Mouse (Mus musculus): Measurements from ENCODE around the gene Uhrf2.
"Not testable (repeated sequence)": the region's sequence is repeated elsewhere in the genome, so short reads cannot be mapped to it uniquely, and the experiment has no call there.

Uhrf2 gene

GRCm38 (mm10) chr19:30029894-30030635 lies at the start of gene Uhrf2:
TSS of gene Uhrf2 (plus strand) at chr19:30030513.
- peak; percentile 83 to 93 for DNase-seq (ENCODE audit: low read depth in 1 of 2, low spot score in 2 of 2)

DNA sequence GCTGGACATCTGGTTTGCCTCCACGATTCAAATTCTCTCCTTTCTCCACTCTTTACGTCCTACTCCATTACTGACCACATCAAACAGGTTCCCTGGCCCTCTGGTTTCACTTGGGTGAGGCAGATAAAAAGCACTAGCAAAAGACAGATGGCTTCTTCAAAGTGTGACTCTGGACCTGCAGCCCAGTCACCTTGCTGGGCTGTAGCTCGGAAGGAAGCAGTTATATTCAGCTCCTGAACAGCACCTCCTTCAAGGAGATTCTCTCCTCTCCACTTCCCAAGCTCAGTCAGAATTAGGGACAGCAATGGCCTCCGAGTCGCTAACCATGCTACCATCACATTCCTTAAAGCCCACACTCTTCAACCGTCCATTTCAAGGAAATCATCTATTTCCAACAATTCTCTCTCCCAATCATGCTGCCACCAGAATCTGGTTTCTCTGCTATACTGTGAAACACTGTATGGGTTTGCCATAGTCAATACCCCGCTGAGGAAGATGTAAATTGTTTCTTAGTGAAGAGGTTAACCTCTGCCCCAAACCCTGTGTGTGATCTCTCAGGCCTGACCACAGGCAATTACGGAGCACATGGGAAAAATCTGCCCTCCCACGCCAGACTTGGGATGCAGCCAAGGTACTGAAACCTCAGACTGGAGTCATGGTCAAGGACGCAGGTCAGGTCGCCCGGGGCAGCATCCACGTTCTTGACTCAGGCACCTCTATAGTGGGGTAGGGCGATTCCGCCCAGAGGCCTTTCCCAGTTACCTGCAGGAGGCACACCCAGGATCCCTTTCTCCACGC lies 45.9 kb upstream of the Uhrf2 start:
- no peak for DNase-seq (ENCODE audit: low read depth in 1 of 2, low spot score in 2 of 2)

- DNase-seq (ENCODE audit: low read depth in 1 of 2, low spot score in 2 of 2) = no peak
These were observed 43.7 kb upstream of the Uhrf2 start for GRCm38 (mm10) chr19:29986464-29987091.

DNA sequence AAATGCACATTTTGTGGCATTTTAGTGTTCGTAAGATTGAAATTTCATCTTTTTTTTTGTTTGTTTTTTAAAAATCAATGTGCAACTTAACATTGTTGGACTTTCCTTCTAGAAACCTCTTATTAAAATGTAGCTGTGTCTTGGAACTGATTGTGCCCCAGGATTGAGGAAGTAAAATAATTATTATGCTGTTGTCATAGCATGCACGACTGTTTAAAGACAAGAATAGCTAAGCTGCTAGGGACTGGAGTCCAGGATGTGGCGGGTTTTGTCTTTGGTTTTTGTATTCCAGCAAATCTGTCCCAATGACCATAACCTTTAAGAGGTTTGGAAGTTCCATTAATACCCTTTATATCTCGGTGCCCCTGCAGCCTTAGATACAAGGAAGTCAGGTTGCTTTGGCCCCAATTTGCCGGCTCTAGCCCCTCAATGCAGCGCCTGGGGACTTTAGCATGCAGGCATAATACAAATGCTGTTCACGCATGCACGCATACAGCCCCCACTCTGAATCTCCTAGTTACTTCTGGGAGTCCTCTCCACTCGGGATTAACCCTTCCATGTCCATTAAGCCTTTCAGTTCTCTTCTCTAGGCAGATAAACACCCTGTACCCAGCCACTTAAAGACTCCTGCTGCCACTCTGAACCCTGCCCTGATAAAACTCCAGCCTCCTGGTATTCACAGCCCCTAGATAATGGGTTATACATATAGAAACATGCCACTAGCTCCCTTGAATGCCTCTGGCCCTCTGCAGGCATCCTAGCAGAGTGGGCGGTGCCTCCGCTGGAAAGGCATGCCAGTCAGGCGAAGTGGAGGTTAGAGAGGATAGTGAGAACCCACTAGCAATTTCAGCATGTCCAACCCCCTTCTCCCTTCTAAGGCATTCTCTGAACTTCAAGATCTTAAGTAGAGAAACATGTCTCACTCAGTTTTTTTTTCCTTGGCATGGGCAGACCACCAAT lies 29.6 kb upstream of the Uhrf2 start:
- DNase-seq (ENCODE audit: low read depth in 1 of 2, low spot score in 2 of 2) = no peak

GRCm38 (mm10) chr19:30001550-30001949 lies 28.8 kb upstream of the Uhrf2 start:
- DNase-seq (ENCODE audit: low read depth in 1 of 2, low spot score in 2 of 2) = no peak

DNA sequence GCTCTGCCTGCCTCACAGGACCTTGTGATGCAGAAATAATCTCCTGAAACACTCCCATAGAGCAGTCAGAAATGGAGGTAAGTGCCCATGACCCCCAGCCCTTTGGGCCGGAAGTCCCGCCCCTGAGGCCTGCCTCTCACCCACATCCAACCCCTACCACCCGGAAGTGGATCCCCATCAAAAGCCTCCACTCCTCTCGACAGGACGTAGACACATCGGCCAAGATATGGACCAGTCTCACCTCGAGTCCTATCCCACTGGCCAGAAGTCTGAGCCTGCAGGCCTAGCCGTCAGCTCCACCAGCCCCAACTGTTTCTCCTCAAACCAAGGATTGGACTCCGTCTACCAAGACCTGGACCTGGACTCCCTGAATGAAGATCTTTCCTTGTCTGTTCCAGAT lies 26.7 kb upstream of the Uhrf2 start, which contains the start of gene Trpd52l3:
Trpd52l3 (plus strand) TSS at position 170 of the 400 bp plus-strand sequence.
- no peak for DNase-seq (ENCODE audit: low read depth in 1 of 2, low spot score in 2 of 2)

DNA sequence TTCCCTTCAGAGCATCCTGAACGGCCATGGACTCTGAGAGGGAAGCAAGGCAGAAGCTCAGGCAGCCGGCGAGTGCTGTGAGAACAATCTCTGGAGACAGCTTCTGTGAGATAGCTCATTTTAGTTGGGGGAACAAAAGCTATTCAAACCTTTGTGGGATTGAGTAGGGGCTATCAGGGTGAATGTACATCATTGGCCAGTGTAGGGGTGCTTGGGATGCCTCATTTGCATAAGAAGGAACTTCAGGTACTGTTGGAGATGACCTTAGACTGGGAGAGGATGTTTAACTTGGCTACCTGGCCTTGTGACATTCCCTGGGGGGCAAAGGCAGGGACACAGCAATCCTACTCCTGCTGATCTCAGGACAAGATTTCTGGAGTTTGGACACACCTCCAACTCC lies 23.9 kb upstream of the Uhrf2 start:
- no peak for DNase-seq (ENCODE audit: low read depth in 1 of 2, low spot score in 2 of 2)

DNA sequence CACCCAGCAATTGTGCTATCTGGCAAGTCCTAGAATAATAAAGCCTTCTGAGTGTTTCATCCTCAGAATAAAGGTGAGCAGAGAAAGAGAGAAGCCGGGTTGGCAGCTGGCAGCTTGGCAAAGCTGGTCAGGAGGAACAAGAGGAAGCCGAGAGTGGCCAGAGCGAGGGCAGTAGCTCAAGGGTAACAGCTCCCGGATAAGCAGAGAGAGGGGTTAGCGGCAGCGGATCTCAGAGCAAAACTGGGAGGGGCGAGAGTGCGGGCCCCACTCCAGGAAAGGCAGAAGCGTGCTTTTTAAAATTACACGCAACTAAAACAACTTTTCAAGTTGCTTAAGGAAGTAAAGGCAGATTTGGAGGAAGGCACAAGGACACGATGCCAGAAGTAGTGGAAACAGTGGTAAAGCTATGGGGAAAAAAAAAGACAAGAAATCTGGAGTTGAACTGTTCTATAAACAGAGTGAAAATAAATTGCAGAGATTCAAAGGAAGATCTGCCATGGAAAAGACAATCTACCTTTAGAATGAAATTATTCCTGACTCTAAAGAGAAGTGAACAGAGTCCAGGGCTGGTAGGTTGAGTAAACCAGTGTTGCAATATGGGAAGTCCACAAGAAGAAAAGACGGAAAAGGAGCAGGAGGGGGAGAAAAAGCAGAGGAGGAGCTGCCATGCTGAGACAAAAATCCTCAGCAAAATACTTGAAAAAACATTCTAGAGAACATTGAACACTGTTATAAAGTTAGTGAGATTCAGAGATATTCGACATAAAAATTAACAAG lies 19.6 kb upstream of the Uhrf2 start:
- DNase-seq (ENCODE audit: low read depth in 1 of 2, low spot score in 2 of 2) = no peak

DNA sequence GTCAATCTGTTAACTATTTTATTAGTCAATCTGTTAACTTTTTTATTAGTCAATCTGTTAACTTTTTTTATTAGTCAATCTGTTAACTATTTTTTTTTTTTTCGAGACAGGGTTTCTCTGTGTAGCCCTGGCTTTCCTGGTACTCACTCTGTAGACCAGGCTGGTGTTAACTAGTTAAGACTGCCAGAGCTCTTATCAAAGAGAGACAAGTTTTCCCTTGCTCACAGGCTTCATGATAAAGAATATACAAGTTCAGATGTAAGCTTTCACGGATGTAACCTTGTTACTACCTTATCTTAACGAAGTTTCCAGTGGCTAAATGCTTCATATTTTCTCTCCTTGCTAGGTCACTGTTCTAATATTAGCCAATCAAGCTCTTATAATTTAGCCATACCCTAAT lies 16.0 kb upstream of the Uhrf2 start:
- DNase-seq (ENCODE audit: low read depth in 1 of 2, low spot score in 2 of 2) = no peak

DNA sequence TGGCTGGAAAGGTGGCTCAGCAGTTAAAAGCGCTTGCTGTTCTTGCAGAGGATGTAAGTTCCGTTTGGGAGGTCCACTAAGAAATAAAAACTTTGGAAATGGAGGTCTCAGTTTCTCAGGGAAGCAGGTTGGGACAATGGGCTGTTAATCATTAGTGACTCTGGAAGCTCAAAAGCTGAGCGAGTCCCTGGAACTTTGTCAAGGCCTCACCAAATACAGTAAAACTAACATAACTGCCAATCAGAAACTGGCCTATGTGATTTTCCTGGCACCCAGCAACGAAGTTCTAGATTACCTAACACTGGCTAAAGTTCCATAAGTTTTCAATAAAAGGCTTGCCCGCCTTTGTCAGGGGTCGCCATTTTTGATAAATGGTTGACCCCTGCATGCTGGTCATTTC lies 14.2 kb upstream of the Uhrf2 start:
- DNase-seq (ENCODE audit: low read depth in 1 of 2, low spot score in 2 of 2) = no peak

DNA sequence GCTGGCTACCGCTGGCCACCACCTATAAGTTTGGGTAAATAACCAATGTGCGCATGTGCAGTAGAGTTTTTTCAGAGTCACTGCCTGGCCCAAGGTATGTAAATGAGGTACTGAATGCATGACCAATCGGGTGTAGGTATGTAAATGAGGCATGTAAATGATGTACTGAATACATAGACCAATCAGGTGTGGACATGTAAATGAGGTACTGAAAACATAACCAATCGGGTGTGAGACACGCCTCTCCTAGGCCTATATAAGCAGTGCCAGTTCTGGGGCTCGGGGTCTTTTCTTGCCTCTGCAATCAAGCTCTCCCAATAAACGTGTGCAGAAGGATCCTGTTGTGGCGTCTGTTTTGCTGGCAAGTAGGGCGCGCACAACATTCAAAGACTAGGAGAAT lies 6.9 kb upstream of the Uhrf2 start:
- not testable (repeated sequence) for DNase-seq (ENCODE audit: low read depth in 1 of 2, low spot score in 2 of 2)

- no peak for DNase-seq (ENCODE audit: low read depth in 1 of 2, low spot score in 2 of 2)
These were observed 1.2 kb upstream of the Uhrf2 start for GRCm38 (mm10) chr19:30029002-30029710.

DNA sequence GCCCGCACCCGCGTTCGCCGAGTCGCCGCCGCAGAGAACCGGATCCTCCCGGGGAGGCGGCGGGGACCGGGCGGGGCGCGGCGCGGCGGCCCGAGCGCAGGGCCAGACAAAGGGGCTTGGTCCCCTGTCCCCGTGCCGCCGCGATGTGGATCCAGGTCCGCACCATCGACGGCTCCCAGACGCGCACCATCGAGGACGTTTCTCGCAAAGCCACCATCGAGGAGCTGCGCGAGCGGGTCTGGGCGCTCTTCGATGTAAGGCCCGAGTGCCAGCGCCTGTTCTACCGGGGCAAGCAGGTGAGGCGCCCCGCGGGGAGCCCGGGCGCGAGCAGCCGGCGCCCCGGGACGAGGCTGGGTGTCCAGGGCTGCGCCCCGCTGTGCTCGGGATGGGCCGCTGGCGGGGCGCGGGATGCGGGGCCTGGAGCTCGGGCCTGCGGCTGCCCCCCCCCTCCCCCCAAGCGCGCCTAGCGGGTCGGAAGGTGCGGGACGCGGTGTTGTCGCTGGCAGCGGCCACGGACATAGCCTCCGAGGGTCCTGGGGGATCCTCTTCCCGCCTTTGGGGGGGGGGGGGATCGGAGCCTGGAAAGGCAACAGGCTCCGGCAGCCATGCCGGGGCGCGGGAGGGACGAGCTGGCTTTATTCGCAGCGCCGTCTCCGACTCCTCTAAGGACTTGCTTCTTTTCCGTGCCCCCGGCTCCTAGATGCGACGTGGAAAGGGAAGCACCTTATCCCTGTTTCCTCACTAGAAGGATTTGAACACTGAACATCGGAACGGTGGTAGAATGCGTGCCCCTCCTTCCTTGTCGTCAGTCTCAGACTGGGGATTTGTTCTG lies 539 bp downstream of the Uhrf2 start:
- DNase-seq (ENCODE audit: low read depth in 1 of 2, low spot score in 2 of 2) = no peak

GRCm38 (mm10) chr19:30031468-30031931 lies 1.2 kb downstream of the Uhrf2 start:
- no peak for DNase-seq (ENCODE audit: low read depth in 1 of 2, low spot score in 2 of 2)

DNA sequence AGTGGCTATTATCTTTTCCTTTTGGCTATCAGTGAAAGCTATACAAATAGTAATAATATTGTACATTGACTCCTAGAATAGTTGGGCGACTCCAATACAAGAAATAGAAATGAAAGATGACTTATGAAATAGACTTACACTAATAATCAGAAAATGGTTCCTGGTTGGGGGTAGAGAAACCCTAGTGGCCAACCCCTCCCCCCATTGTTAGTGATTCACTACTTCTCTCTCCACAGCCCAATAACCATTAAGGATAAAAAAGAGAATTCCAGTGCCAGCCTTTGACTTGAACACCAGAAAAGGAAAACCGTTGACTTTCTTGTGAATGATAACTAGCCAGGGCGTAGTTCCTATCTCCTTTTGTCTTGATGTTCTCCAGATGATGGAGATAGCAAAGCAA lies 1.9 kb downstream of the Uhrf2 start:
- DNase-seq (ENCODE audit: low read depth in 1 of 2, low spot score in 2 of 2) = no peak

GRCm38 (mm10) chr19:30035361-30035760 lies 5.0 kb downstream of the Uhrf2 start:
- no peak for DNase-seq (ENCODE audit: low read depth in 1 of 2, low spot score in 2 of 2)

- no peak for DNase-seq (ENCODE audit: low read depth in 1 of 2, low spot score in 2 of 2)
These were observed 13.4 kb downstream of the Uhrf2 start for GRCm38 (mm10) chr19:30043691-30044090.

GRCm38 (mm10) chr19:30044630-30045029 lies 14.3 kb downstream of the Uhrf2 start:
- DNase-seq (ENCODE audit: low read depth in 1 of 2, low spot score in 2 of 2) = no peak

Data from monocyte, adult 2 months (primary cell).